Mouse (Mus musculus): Measurements from ENCODE around the gene Cstb. TPM values are rescaled to one million over a fixed set of nuclear protein-coding genes. Genes with fewer than 3 reads are reported as not detected.

Gene Cstb
- total and polyA plus RNA-seq, 2 experiments from 2014 or later = 89.2 to 126 TPM

GRCm38 (mm10) chr10:78401127-78401526 lies 24.3 kb upstream of the Cstb start:
- Histone ChIP-seq H3K9me3 (ENCODE audit: low read length) (no peaks in the 10 kb centered on the region), H3K36me3 (ENCODE audit: insufficient read depth, low read length) (peaks cover 64% of the 10 kb centered on the region), H3K4me2 (ENCODE audit: low read depth, low read length, poor library complexity, severe bottlenecking) (no peak overlapping the region), H3K4me1 (ENCODE audit: insufficient read depth, low read length) (no peaks in the 10 kb centered on the region; the same call in 1 of the 2 replicates), H3K9ac (replicated peaks; ENCODE audit: low read length, poor library complexity, severe bottlenecking) (no peak overlapping the region), H3K27ac (ENCODE audit: low read depth, low read length) (no peak overlapping the region), H3K4me3 (ENCODE audit: low read depth, low read length) (no peak overlapping the region), H3K27me3 (ENCODE audit: insufficient read depth, low read length) (no peaks in the 10 kb centered on the region)
- TF ChIP-seq CTCF (IDR thresholded peaks at IDR 0.05) = no peak
- DNase-seq (ENCODE audit: low spot score) = no peak
- no peak for ATAC-seq (ENCODE audit: low FRiP score)
- WGBS = 89% methylated on average over 2 of the region's 2 CpGs

DNA sequence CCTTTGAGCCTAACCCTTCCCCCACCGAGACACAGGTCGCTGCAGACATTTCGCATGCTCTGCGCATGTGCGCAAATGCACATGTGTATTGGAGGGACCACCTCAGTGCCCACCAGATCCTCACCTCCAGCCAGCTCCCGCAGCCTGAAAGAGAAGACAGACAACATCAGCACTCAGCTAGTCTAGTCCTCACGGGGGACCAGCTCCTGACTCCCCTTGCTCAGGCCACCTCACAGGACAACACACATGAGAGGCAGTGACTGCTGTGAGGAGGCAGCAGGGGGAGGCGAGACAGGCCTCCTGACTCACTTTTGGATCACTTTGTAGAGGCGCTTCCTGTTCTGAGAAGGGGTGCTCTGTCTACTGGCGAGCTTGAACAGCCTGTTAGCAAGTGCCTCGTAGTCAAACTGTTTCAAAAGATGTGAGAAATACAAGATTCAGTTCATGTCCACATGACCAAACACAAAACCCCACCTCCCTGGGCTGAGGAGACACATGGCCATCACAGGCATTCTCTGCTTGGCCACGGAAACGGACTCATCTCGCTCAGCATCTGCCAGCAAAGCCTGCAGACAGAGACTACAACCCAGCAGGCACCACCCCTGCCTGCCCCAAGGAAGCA lies 23.1 kb upstream of the Cstb start:
- no peak overlapping the region for H3K4me2 ChIP-seq (ENCODE audit: low read depth, low read length, poor library complexity, severe bottlenecking)
- H3K4me3 ChIP-seq (ENCODE audit: low read depth, low read length) = no peak overlapping the region
- WGBS = 94% methylated on average over 14 of the region's 14 CpGs
- DNase-seq (ENCODE audit: low spot score) = no peak
- ATAC-seq (ENCODE audit: low FRiP score) = no peak
- no peak overlapping the region for H3K9ac ChIP-seq (replicated peaks; ENCODE audit: low read length, poor library complexity, severe bottlenecking)
- H3K27me3 ChIP-seq (ENCODE audit: insufficient read depth, low read length) = no peaks in the 10 kb centered on the region
- H3K27ac ChIP-seq (ENCODE audit: low read depth, low read length) = no peak overlapping the region
- H3K4me1 ChIP-seq (ENCODE audit: insufficient read depth, low read length) = no peaks in the 10 kb centered on the region; the same call in 1 of the 2 replicates
- peaks cover 69% of the 10 kb centered on the region for H3K36me3 ChIP-seq (ENCODE audit: insufficient read depth, low read length)
- H3K9me3 ChIP-seq (ENCODE audit: low read length) = no peaks in the 10 kb centered on the region
- TF ChIP-seq CTCF (IDR thresholded peaks at IDR 0.05) = no peak

DNA sequence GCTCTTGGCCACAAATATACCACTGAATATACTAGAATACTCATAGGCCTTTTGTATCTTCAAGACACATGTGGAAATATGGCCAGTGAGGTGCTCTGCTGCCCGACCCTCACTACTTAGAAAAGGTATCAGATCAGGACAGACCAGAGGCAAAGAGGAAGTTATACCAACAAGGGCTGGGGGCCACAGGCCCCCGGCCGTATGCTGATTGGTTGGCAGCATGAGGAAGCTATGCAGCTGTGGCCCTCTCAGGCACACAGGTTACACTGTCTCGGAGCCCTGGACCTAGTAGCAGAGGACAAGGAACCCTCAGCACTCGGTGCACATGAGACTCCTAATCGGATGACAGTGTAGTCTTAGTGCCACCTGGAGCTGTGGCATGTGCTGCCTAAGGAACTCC lies 19.3 kb upstream of the Cstb start:
- DNase-seq (ENCODE audit: low spot score) (no peak), ATAC-seq (ENCODE audit: low FRiP score) (no peak)
- Histone ChIP-seq H3K27ac (ENCODE audit: low read depth, low read length) (no peak overlapping the region), H3K4me3 (ENCODE audit: low read depth, low read length) (no peak overlapping the region), H3K9me3 (ENCODE audit: low read length) (no peaks in the 10 kb centered on the region), H3K4me1 (ENCODE audit: insufficient read depth, low read length) (no peaks in the 10 kb centered on the region), H3K36me3 (ENCODE audit: insufficient read depth, low read length) (peaks cover 78% of the 10 kb centered on the region), H3K4me2 (ENCODE audit: low read depth, low read length, poor library complexity, severe bottlenecking) (no peak overlapping the region), H3K27me3 (ENCODE audit: insufficient read depth, low read length) (no peaks in the 10 kb centered on the region), H3K9ac (replicated peaks; ENCODE audit: low read length, poor library complexity, severe bottlenecking) (no peak overlapping the region)
- no peak for TF ChIP-seq CTCF (IDR thresholded peaks at IDR 0.05)
- WGBS = 96% methylated on average over 6 of the region's 6 CpGs

DNA sequence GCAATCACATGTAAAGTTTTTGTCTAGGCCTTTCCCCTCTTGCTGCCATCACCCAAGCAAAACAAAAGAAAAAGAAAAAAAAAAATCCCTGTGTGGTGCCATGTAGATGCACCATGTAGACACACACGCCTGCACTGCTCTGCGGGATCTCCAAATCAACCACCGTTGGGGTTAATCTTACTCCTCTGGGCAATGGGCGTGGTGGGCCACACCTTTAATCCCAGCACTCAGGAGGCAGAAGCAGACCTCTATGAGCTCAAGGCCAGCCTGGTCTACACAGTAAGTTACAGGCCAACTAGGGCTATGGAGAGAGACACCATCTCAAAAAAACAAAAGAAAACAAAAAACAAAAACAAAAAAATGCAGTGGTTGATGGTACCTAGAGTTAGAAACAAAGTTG lies 18.3 kb upstream of the Cstb start:
- H3K27me3 ChIP-seq (ENCODE audit: insufficient read depth, low read length) = no peaks in the 10 kb centered on the region
- DNase-seq (ENCODE audit: low spot score) = no peak
- H3K9ac ChIP-seq (replicated peaks; ENCODE audit: low read length, poor library complexity, severe bottlenecking) = no peak overlapping the region
- no peak overlapping the region for H3K27ac ChIP-seq (ENCODE audit: low read depth, low read length)
- H3K36me3 ChIP-seq (ENCODE audit: insufficient read depth, low read length) = peaks cover 68% of the 10 kb centered on the region
- no peaks in the 10 kb centered on the region for H3K9me3 ChIP-seq (ENCODE audit: low read length)
- peaks cover 2% of the 10 kb centered on the region; the same call in 1 of the 2 replicates for H3K4me1 ChIP-seq (ENCODE audit: insufficient read depth, low read length)
- no peak for TF ChIP-seq CTCF (IDR thresholded peaks at IDR 0.05)
- H3K4me2 ChIP-seq (ENCODE audit: low read depth, low read length, poor library complexity, severe bottlenecking) = no peak overlapping the region
- no peak for ATAC-seq (ENCODE audit: low FRiP score)
- H3K4me3 ChIP-seq (ENCODE audit: low read depth, low read length) = no peak overlapping the region
- WGBS = 94% methylated on average over 4 of the region's 4 CpGs

GRCm38 (mm10) chr10:78409035-78409788 lies 16.3 kb upstream of the Cstb start:
- ATAC-seq (ENCODE audit: low FRiP score) = no peak

DNA sequence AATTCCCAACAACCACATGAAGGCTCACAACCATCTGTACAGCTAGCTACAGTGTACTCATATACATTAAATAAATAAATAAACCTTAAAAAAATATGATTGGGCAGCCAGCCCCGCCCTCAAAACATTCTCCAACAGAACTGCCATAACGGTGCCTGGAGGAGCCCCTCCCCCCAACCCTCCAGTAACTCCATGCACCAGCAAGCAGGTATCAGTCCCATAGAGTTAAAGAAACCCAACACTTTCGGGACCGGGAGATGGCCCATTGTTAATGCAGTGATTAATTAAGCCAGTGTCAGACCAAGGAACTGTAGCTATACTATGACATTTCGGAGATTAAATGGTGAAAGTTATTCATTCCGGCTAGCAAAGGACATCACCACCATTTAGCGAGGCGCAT lies 13.6 kb upstream of the Cstb start:
- no peak for ATAC-seq (ENCODE audit: low FRiP score)
- Histone ChIP-seq H3K4me3 (ENCODE audit: low read depth, low read length) (peak overlapping the region; percentile 77), H3K27ac (ENCODE audit: low read depth, low read length) (no peak overlapping the region; the same call in 1 of the 2 replicates), H3K9me3 (ENCODE audit: low read length) (no peaks in the 10 kb centered on the region), H3K36me3 (ENCODE audit: insufficient read depth, low read length) (peaks cover 26% of the 10 kb centered on the region), H3K27me3 (ENCODE audit: insufficient read depth, low read length) (no peaks in the 10 kb centered on the region), H3K9ac (replicated peaks; ENCODE audit: low read length, poor library complexity, severe bottlenecking) (peak overlapping the region; percentile 77), H3K4me2 (ENCODE audit: low read depth, low read length, poor library complexity, severe bottlenecking) (peak overlapping the region; percentile 57), H3K4me1 (ENCODE audit: insufficient read depth, low read length) (peaks cover 6% of the 10 kb centered on the region; the same call in 1 of the 2 replicates)
- WGBS = 20% methylated on average over 8 of the region's 8 CpGs
- no peak for TF ChIP-seq CTCF (IDR thresholded peaks at IDR 0.05)
- DNase-seq (ENCODE audit: low spot score) = no peak

More at GRCm38 (mm10) chr10:78409035-78409788, 16.3 kb upstream of the Cstb start:
- H3K4me1 ChIP-seq (ENCODE audit: insufficient read depth, low read length) = peaks cover 6% of the 10 kb centered on the region; the same call in 1 of the 2 replicates
- WGBS = 90% methylated on average over 9 of the region's 9 CpGs
- H3K4me3 ChIP-seq (ENCODE audit: low read depth, low read length) = no peak overlapping the region
- H3K27ac ChIP-seq (ENCODE audit: low read depth, low read length) = no peak overlapping the region
- no peak for DNase-seq (ENCODE audit: low spot score)
- H3K36me3 ChIP-seq (ENCODE audit: insufficient read depth, low read length) = peaks cover 47% of the 10 kb centered on the region
- no peaks in the 10 kb centered on the region for H3K27me3 ChIP-seq (ENCODE audit: insufficient read depth, low read length)
- H3K4me2 ChIP-seq (ENCODE audit: low read depth, low read length, poor library complexity, severe bottlenecking) = no peak overlapping the region
- TF ChIP-seq CTCF (IDR thresholded peaks at IDR 0.05) = no peak
- no peak overlapping the region for H3K9ac ChIP-seq (replicated peaks; ENCODE audit: low read length, poor library complexity, severe bottlenecking)
- H3K9me3 ChIP-seq (ENCODE audit: low read length) = no peaks in the 10 kb centered on the region
